Mouse (Mus musculus): ENCODE measurements around the gene Ano3.

GRCm38 (mm10) chr2:110709436-110709835 is 241.3 kb downstream of the Ano3 start:
- no peak for TF ChIP-seq CTCF (IDR thresholded peaks at IDR 0.05; ENCODE audit: extremely low read depth, insufficient read length, insufficient replicate concordance, low read depth, low read length)
- no peak for TF ChIP-seq POLR2A (IDR thresholded peaks at IDR 0.05; ENCODE audit: low read depth, low read length)
